Mouse (Mus musculus) G1E (cell line): ENCODE results near the gene Enox2.

Experiments used
- CTCF ChIP-seq: IDR thresholded peaks from 2 replicates; pipeline ENCODE4 v1.5.1; 2012; ENCODE audit warnings: low read depth, low read length, inconsistent platforms, mixed read lengths
- GATA1 ChIP-seq: IDR thresholded peaks from 2 replicates; pipeline ENCODE4 v1.6.1; 2012; ENCODE audit warnings: borderline replicate concordance, low read length, inconsistent platforms, mixed read lengths

GRCm38 (mm10) chrX:49309496-49309895 is 21.4 kb upstream of the Enox2 start:
- TF ChIP-seq CTCF: no peak
- TF ChIP-seq GATA1: no peak
